Mouse (Mus musculus) small intestine, adult 2 months (tissue): ENCODE results near the gene Slc35a2.

Experiments used
- CTCF ChIP-seq: fragments of 200-500 bp; IDR thresholded peaks from 2 replicates; pipeline ENCODE4 v1.5.1; 2012; ENCODE audit warnings: low read depth, mild to moderate bottlenecking, control low read depth, inconsistent platforms, low read length, moderate library complexity, mixed read lengths; ENCODE audit not compliant: insufficient replicate concordance, insufficient read length; ENCODE audit errors: extremely low read depth
- POLR2A ChIP-seq: fragments of 200-500 bp; IDR thresholded peaks from 2 replicates; pipeline ENCODE4 v1.6.1; 2012; ENCODE audit warnings: low read depth, mild to moderate bottlenecking, control low read depth, inconsistent platforms, low read length, moderate library complexity

- no peak for TF ChIP-seq CTCF
- no peak for TF ChIP-seq POLR2A
These were observed 42.4 kb downstream of the Slc35a2 start for GRCm38 (mm10) chrX:7926266-7926665.
